In genomic region chr11:90057070-90057469, GRCm38 (mm10) we compare ENCODE assay signal across 16 mouse cellular contexts. TPM values are rescaled to one million over a fixed set of nuclear protein-coding genes. Genes with fewer than 3 reads are reported as not detected.
DNase-seq lines count a peak whose midpoint lies in the region.
"Had no signal": no experiment of that assay in that cellular context is flagged by ENCODE, and none has a peak within 500 bp of the region (broad histone marks: within the 10 kb centered on the region; RNA-seq: fewer than 3 reads in every experiment).

No protein-coding gene starts in this region.

- DNase-seq in kidney, postnatal 10 days, result peak; percentile 39
- no peak for DNase-seq in kidney, adult 11 months
- peak; percentile 10 for DNase-seq in left cerebral cortex, adult 11 months (ENCODE audit: low spot score)
- DNase-seq in left cerebral cortex, postnatal 14 days (ENCODE audit: low spot score in 2 of 2), result no peak
- peak; percentile 51 for DNase-seq in lung, postnatal 10 days
- no peak for DNase-seq in lung, postnatal 36 days
- no peak for DNase-seq in c-Kit-positive CD71-positive TER-119-positive erythroid progenitor cells, embryonic 14.5 days (ENCODE audit: low spot score)
- DNase-seq: adrenal gland, postnatal 25 days; cerebellum, adult 11-12 months; cerebellum, postnatal 14 days; forebrain, postnatal 0 days; gastrocnemius, postnatal 25 days; heart, postnatal 36 days; retina, postnatal 1 day; right cerebral cortex, postnatal 25 days had no signal

- intact Hi-C loops in left cerebral cortex, postnatal 14 days (cut with DNase I), result no loop called here

RNA-seq across cellular contexts. Expression of gene Tmem100, which starts 26.9 kb away (rescaled TPM):
- 10 to 100 TPM; 21.6 to 22.5 TPM for total RNA-seq in left cerebral cortex, postnatal 14 days (2021)
- total RNA-seq: megakaryocyte-erythroid progenitor cell, adult 5-6 weeks had no signal

RNA-seq across cellular contexts. Expression of gene Pctp, which starts 54.4 kb away (rescaled TPM):
- total RNA-seq in left cerebral cortex, postnatal 14 days (2021), result under 1 TPM; 0.42 to 0.79 TPM

Comparison
In these comparisons a context has a peak if more than half of its experiments do, and no peak if none do; other contexts are left out.
1. DNase-seq: peak in kidney, postnatal 10 days (single experiment), left cerebral cortex, adult 11 months (single experiment) and lung, postnatal 10 days (single experiment); none in kidney, adult 11 months (single experiment), left cerebral cortex, postnatal 14 days (0 of 2), lung, postnatal 36 days (single experiment) and c-Kit-positive CD71-positive TER-119-positive erythroid progenitor cells, embryonic 14.5 days (single experiment).